In the genomic region with DNA sequence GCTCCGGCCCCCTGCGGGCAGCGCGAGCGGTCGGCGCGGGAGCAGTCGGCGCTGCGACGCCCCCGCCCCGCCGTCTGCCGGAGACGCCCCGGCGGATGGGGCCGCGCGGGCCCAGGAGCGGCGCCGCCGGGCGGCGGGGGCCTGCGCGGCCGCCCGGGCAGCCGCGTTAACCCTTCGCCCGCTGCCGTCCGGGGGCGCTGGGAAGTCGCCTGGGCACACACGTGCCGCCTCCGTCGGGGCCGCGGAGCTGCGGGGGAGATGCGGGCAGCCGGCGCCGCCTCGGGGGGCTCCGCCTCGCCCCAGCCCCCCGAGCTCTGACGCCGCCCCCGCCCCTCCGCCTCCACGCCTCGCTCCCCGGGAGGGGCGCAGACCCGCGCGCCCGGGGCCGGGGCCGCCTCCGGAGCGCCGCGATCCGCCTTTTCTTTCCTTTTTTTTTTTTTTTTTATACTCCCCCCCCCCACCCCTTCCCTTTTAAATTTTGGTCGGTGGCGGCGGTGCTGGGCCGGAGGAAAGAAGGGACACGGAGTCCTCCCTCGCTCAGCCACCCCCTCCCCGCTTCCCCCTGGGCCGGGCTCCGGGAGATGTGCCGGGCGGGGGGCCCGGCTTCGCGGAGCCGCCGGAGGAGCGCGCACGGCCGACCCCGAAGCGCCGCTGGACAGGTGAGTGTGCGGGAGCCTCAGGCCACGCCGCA, we compare ENCODE assay signal across 8 mouse cellular contexts. TPM values are rescaled to one million over a fixed set of nuclear protein-coding genes. Genes with fewer than 3 reads are reported as not detected.
A peak's percentile ranks its signal among the peaks of the same experiment; 100 is the strongest.
DNase-seq lines count a peak whose midpoint lies in the region; ATAC-seq and TF ChIP-seq lines count a peak whose summit lies in the region.

No protein-coding gene starts in this region.

- H3K9ac ChIP-seq in hindbrain, embryonic 11.5 days (ENCODE audit: low read depth, low read length), result peak overlapping the region; percentile 93
- H3K9ac ChIP-seq in liver, postnatal 0 days (replicated peaks), result peak overlapping the region; percentile 65

- TF ChIP-seq POLR2A in spleen, adult 2 months (IDR thresholded peaks at IDR 0.05; ENCODE audit: low read depth, low read length), result no peak

- peak; percentile 39 for DNase-seq in gastrocnemius, adult 2 months
- no peak for DNase-seq in gastrocnemius, postnatal 36 days
- no peak for DNase-seq in spleen, adult 2 months (ENCODE audit: low read depth in 1 of 2, low spot score in 2 of 2)
- no peak for DNase-seq in spleen, postnatal 36 days (ENCODE audit: low spot score in 2 of 2)
- no peak for DNase-seq in hindbrain, embryonic 11.5 days (ENCODE audit: low spot score)
- DNase-seq in liver, postnatal 0 days, result no peak
- no peak for DNase-seq in frontal cortex, postnatal 25 days (ENCODE audit: low spot score in 2 of 2)
- no peak for DNase-seq in layer of hippocampus, adult 18-20 months (ENCODE audit: low spot score in 2 of 2)

- no peak for TF ChIP-seq EP300 in liver, postnatal 0 days (IDR thresholded peaks at IDR 0.05; ENCODE audit: low read depth)

- peak overlapping the region; percentile 84 for H3K27ac ChIP-seq in gastrocnemius, adult 2 months
- peak overlapping the region; percentile 52 for H3K27ac ChIP-seq in spleen, adult 2 months (ENCODE audit: insufficient read depth, low read length)
- peak overlapping the region; percentile 93 for H3K27ac ChIP-seq in hindbrain, embryonic 11.5 days (ENCODE audit: low read depth, low read length)
- H3K27ac ChIP-seq in liver, postnatal 0 days (ENCODE audit: low read depth), result peak overlapping the region; percentile 64

- no peaks in the 10 kb centered on the region for H3K9me3 ChIP-seq in hindbrain, embryonic 11.5 days (ENCODE audit: control insufficient read depth, low read length)
- no peaks in the 10 kb centered on the region for H3K9me3 ChIP-seq in liver, postnatal 0 days (ENCODE audit: low read length)

- ATAC-seq in hindbrain, embryonic 11.5 days (ENCODE audit: low FRiP score), result no peak; the same call in 1 of the 2 replicates
- peak; percentile 10 for ATAC-seq in liver, postnatal 0 days

- TF ChIP-seq CTCF in gastrocnemius, adult 2 months (IDR thresholded peaks at IDR 0.05), result no peak
- TF ChIP-seq CTCF in spleen, adult 2 months (IDR thresholded peaks at IDR 0.05; ENCODE audit: extremely low read depth, insufficient read depth, insufficient read length, insufficient replicate concordance), result no peak
- no peak for TF ChIP-seq CTCF in liver, postnatal 0 days (IDR thresholded peaks at IDR 0.05; ENCODE audit: low read depth)

- H3K27me3 ChIP-seq in spleen, adult 2 months (ENCODE audit: control insufficient read depth, insufficient read depth, low read length), result peaks cover 6% of the 10 kb centered on the region; the same call in 1 of the 2 replicates
- H3K27me3 ChIP-seq in hindbrain, embryonic 11.5 days (ENCODE audit: control insufficient read depth, insufficient read depth, low read length), result peaks cover 2% of the 10 kb centered on the region; the same call in 1 of the 2 replicates
- peaks cover 36% of the 10 kb centered on the region for H3K27me3 ChIP-seq in liver, postnatal 0 days (ENCODE audit: insufficient read depth, low read length)

- intact Hi-C loops in gastrocnemius, adult 2 months (cut with DNase I), result no loop called here
- intact Hi-C loops in gastrocnemius, postnatal 36 days (cut with DNase I), result no loop called here

- H3K4me2 ChIP-seq in hindbrain, embryonic 11.5 days (replicated peaks; ENCODE audit: low read depth, low read length), result peak overlapping the region; percentile 97
- peak overlapping the region; percentile 94 for H3K4me2 ChIP-seq in liver, postnatal 0 days (ENCODE audit: low read depth, low read length)

- 1% methylated on average over 62 of the region's 100 CpGs for WGBS in spleen, adult 2 months
- WGBS in hindbrain, embryonic 11.5 days, result under 1% methylated on average over 32 of the region's 100 CpGs
- under 1% methylated on average over 51 of the region's 100 CpGs for WGBS in liver, postnatal 0 days (ENCODE audit: insufficient replicate concordance)

- peaks cover 2% of the 10 kb centered on the region for H3K4me1 ChIP-seq in spleen, adult 2 months (ENCODE audit: control insufficient read depth, insufficient read depth, insufficient read length)
- H3K4me1 ChIP-seq in hindbrain, embryonic 11.5 days (replicated peaks; ENCODE audit: control insufficient read depth, insufficient read depth, low read length), result peaks cover 14% of the 10 kb centered on the region
- H3K4me1 ChIP-seq in liver, postnatal 0 days (ENCODE audit: insufficient read depth), result peaks cover 13% of the 10 kb centered on the region

- no peaks in the 10 kb centered on the region for H3K36me3 ChIP-seq in spleen, adult 2 months (ENCODE audit: control insufficient read depth, insufficient read depth, low read length)
- H3K36me3 ChIP-seq in hindbrain, embryonic 11.5 days (ENCODE audit: control insufficient read depth, insufficient read depth, low read length), result no peaks in the 10 kb centered on the region
- no peaks in the 10 kb centered on the region for H3K36me3 ChIP-seq in liver, postnatal 0 days (replicated peaks; ENCODE audit: insufficient read depth, low read length)

- peak overlapping the region; percentile 89 for H3K4me3 ChIP-seq in gastrocnemius, adult 2 months
- peak overlapping the region; percentile 85 for H3K4me3 ChIP-seq in spleen, adult 2 months (ENCODE audit: extremely low read depth, insufficient read depth, insufficient read length)
- H3K4me3 ChIP-seq in hindbrain, embryonic 11.5 days (ENCODE audit: low read depth, low read length), result peak overlapping the region; percentile 93
- peak overlapping the region; percentile 66 for H3K4me3 ChIP-seq in liver, postnatal 0 days (ENCODE audit: low read depth, low read length)

RNA-seq across cellular contexts. Expression of gene Adgrl1, which starts 0.5 kb away (rescaled TPM):
- 10 to 100 TPM; 14.7 to 22.5 TPM for total RNA-seq in gastrocnemius, adult 2 months (2021)
- total RNA-seq in gastrocnemius, postnatal 36 days (2021), result 10 to 100 TPM; 20.8 to 26.0 TPM
- 28.9 and 41.2 TPM in 2 replicates for polyA plus RNA-seq in spleen, adult 2 months (2012; rRNA removed)
- 19.9 and 23.7 TPM in 2 replicates for polyA plus RNA-seq in hindbrain, embryonic 11.5 days (2014; fragmentation: Nextera tagmentation; extraction: Ambion mirVana)
- 0.96 and 1.5 TPM in 2 replicates for polyA plus RNA-seq in liver, postnatal 0 days (2015; fragmentation: Nextera tagmentation; extraction: Ambion mirVana)
- total RNA-seq in layer of hippocampus, adult 18-20 months (2021), result 100 to 1,000 TPM; 306 to 309 TPM

RNA-seq across cellular contexts. Expression of gene Gm10644, which starts 54.6 kb away (rescaled TPM):
- total RNA-seq in gastrocnemius, adult 2 months (2021), result under 1 TPM; 0.64 to 0.84 TPM
- under 1 TPM; 0.27 to 0.56 TPM for total RNA-seq in gastrocnemius, postnatal 36 days (2021)
- 1.2 and 1.3 TPM in 2 replicates for polyA plus RNA-seq in spleen, adult 2 months (2012; rRNA removed)
- polyA plus RNA-seq in hindbrain, embryonic 11.5 days (2014; fragmentation: Nextera tagmentation; extraction: Ambion mirVana), result 0.93 and 1.2 TPM in 2 replicates
- polyA plus RNA-seq in liver, postnatal 0 days (2015; fragmentation: Nextera tagmentation; extraction: Ambion mirVana), result 0.14 and 0.29 TPM in 2 replicates
- under 1 TPM; 0.68 to 0.72 TPM for total RNA-seq in layer of hippocampus, adult 18-20 months (2021)

RNA-seq across cellular contexts. Expression of gene Asf1b, which starts 54.9 kb away (rescaled TPM):
- under 1 TPM; 0.23 to 0.42 TPM for total RNA-seq in gastrocnemius, adult 2 months (2021)
- under 1 TPM; 0.42 to 0.71 TPM for total RNA-seq in gastrocnemius, postnatal 36 days (2021)
- polyA plus RNA-seq in spleen, adult 2 months (2012; rRNA removed), result 33.2 and 38.4 TPM in 2 replicates
- polyA plus RNA-seq in hindbrain, embryonic 11.5 days (2014; fragmentation: Nextera tagmentation; extraction: Ambion mirVana), result 79.5 and 80.6 TPM in 2 replicates
- polyA plus RNA-seq in liver, postnatal 0 days (2015; fragmentation: Nextera tagmentation; extraction: Ambion mirVana), result 50.6 and 55.4 TPM in 2 replicates
- total RNA-seq in layer of hippocampus, adult 18-20 months (2021), result under 1 TPM; 0.36 to 0.47 TPM

Comparison
In these comparisons a context has a peak if more than half of its experiments do, and no peak if none do; other contexts are left out.
1. RNA of gene Adgrl1, which starts 0.5 kb away (total RNA-seq): 306 to 309 TPM in layer of hippocampus, adult 18-20 months; 20.8 to 26.0 TPM in gastrocnemius, postnatal 36 days and 14.7 to 22.5 TPM in gastrocnemius, adult 2 months; every median in the first group is over 10 times any median in the second.
2. Peak in every context shown above with its lines, with median percentiles within 50 percentile points of each other: H3K27ac ChIP-seq and H3K4me3 ChIP-seq.